Mouse (Mus musculus): ENCODE results near the gene 9530077C05Rik. TPM values are rescaled to one million over a fixed set of nuclear protein-coding genes. Genes with fewer than 3 reads are reported as not detected.
A peak's percentile ranks its signal among the peaks of the same experiment; 100 is the strongest.

9530077C05Rik gene
- polyA plus RNA-seq, 1 experiment from 2014 or later = 9.5 TPM

DNA sequence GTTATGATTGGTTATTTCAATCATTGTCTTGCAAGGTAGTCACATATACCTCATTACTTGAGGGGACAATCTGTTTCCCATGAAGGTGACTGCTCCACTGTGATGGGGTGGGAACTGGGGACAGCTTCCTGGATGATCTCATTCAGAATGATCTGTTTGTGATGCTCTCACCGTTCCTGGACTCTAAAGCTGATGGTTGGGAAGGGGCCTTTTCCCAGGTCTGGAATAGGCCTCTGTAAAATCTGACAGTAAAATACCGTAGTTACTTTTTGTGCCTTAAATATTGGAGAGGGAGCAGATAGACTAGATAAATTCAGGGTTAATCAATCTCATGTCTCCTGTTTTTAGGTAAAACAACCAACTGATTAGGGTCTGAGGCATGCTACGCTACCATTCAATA, 58.3 kb downstream of the 9530077C05Rik start, which contains the start of gene Rp9:
Gene Rp9, minus strand, starts transcription at position 101 of the 400 bp plus-strand sequence.
- DNase-seq (ENCODE audit: low spot score) = no peak

DNA sequence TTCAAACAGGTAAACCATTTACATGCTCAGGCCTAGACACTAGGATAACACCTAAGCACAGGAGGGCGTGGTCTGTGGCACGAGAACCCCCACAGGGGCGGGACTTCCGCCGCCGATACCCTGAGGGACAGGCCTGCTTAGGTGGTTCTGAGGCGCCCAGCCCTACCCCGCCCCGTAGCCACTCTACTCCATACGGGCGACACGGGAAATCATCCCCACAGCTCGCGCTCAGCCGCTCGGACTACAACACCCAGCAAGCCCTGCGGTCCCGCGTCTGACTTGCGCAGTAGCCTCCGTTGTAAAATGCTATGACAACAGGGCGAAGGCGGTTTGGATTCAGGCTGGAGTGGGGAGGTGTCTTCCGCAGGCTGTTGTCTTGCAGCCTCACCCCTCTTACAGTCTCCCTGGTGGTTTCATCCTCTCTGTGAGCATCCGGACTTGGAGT, 64.1 kb downstream of the 9530077C05Rik start, which contains the start of gene Bbs9:
Gene Bbs9, plus strand, starts transcription at position 292 of the 445 bp plus-strand sequence.
- WGBS = under 1% methylated on average over 25 of the region's 25 CpGs

More for the DNA sequence above, 58.3 kb downstream of the 9530077C05Rik start, which contains the start of gene Rp9:
- H3K4me3 ChIP-seq = peak within 1 kb of the TSS; percentile 82
- peaks cover 10% of the 10 kb centered on the region for H3K4me1 ChIP-seq
- 86% methylated on average over 3 of the region's 3 CpGs for WGBS
- peaks cover 15% of the 10 kb centered on the region for H3K36me3 ChIP-seq
- H3K9me3 ChIP-seq (replicated peaks) = no peaks in the 10 kb centered on the region
- peak within 1 kb of the TSS; percentile 92 for H3K27ac ChIP-seq (replicated peaks)
- H3K27me3 ChIP-seq (ENCODE audit: low read depth, poor library complexity, severe bottlenecking) = no peaks in the 10 kb centered on the region

GRCm38 (mm10) chr9:22476265-22476664, 65.0 kb downstream of the 9530077C05Rik start:
- Histone ChIP-seq H3K4me3 (peak overlapping the region; percentile 68), H3K9me3 (replicated peaks) (no peaks in the 10 kb centered on the region), H3K27me3 (ENCODE audit: low read depth, poor library complexity, severe bottlenecking) (no peaks in the 10 kb centered on the region), H3K27ac (replicated peaks) (peak overlapping the region; percentile 74), H3K4me1 (peaks cover 13% of the 10 kb centered on the region), H3K36me3 (no peaks in the 10 kb centered on the region)
- WGBS = 6% methylated on average over 10 of the region's 10 CpGs
- DNase-seq (ENCODE audit: low spot score) = no peak

More for the DNA sequence above, 64.1 kb downstream of the 9530077C05Rik start, which contains the start of gene Bbs9:
- Histone ChIP-seq H3K27me3 (ENCODE audit: low read depth, poor library complexity, severe bottlenecking) (no peaks in the 10 kb centered on the region), H3K9me3 (replicated peaks) (no peaks in the 10 kb centered on the region), H3K36me3 (no peaks in the 10 kb centered on the region), H3K27ac (replicated peaks) (peak within 1 kb of the TSS; percentile 74), H3K4me1 (peaks cover 13% of the 10 kb centered on the region), H3K4me3 (peak within 1 kb of the TSS; percentile 68)
- DNase-seq (ENCODE audit: low spot score) = peak; percentile 92

DNA sequence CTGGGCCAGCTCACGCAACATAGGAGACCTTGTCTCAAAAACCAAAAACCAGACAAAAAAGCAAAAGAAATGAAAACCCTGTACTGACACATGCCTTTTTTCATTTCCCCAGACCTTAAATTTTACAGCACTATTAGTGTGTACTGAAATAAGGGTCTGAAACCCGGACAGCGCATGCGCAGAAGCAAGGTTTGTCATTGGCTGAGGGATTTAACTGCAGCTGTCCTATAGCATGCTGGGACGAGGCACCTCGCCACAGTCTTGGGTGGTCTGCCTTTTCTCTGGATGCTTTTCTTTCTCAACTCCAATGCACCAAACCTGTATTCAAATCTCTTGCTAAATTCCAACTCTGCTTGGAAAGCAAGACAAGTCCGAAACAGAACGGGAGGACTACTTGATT, 67.6 kb downstream of the 9530077C05Rik start:
- WGBS = 91% methylated on average over 8 of the region's 8 CpGs
- H3K27ac ChIP-seq (replicated peaks) = no peak overlapping the region
- no peak overlapping the region for H3K4me3 ChIP-seq
- no peaks in the 10 kb centered on the region for H3K9me3 ChIP-seq (replicated peaks)
- H3K27me3 ChIP-seq (ENCODE audit: low read depth, poor library complexity, severe bottlenecking) = no peaks in the 10 kb centered on the region
- no peak for DNase-seq (ENCODE audit: low spot score)
- H3K4me1 ChIP-seq = peaks cover 13% of the 10 kb centered on the region
- no peaks in the 10 kb centered on the region for H3K36me3 ChIP-seq

GRCm38 (mm10) chr9:22483866-22484561, 72.7 kb downstream of the 9530077C05Rik start:
- Histone ChIP-seq H3K27me3 (ENCODE audit: low read depth, poor library complexity, severe bottlenecking) (no peaks in the 10 kb centered on the region), H3K4me1 (no peaks in the 10 kb centered on the region), H3K36me3 (no peaks in the 10 kb centered on the region), H3K9me3 (replicated peaks) (no peaks in the 10 kb centered on the region), H3K4me3 (no peak overlapping the region), H3K27ac (replicated peaks) (no peak overlapping the region)
- 97% methylated on average over 8 of the region's 8 CpGs for WGBS
- DNase-seq (ENCODE audit: low spot score) = no peak

GRCm38 (mm10) chr9:22484562-22485308, 73.4 kb downstream of the 9530077C05Rik start:
- no peaks in the 10 kb centered on the region for H3K27me3 ChIP-seq (ENCODE audit: low read depth, poor library complexity, severe bottlenecking)
- H3K4me3 ChIP-seq = no peak overlapping the region
- no peaks in the 10 kb centered on the region for H3K36me3 ChIP-seq
- no peak overlapping the region for H3K27ac ChIP-seq (replicated peaks)
- DNase-seq (ENCODE audit: low spot score) = no peak
- H3K9me3 ChIP-seq (replicated peaks) = no peaks in the 10 kb centered on the region
- no peaks in the 10 kb centered on the region for H3K4me1 ChIP-seq
- 92% methylated on average over 12 of the region's 12 CpGs for WGBS

- Histone ChIP-seq H3K4me1 (no peaks in the 10 kb centered on the region), H3K36me3 (no peaks in the 10 kb centered on the region), H3K27ac (replicated peaks) (no peak overlapping the region), H3K4me3 (no peak overlapping the region), H3K9me3 (replicated peaks) (no peaks in the 10 kb centered on the region), H3K27me3 (ENCODE audit: low read depth, poor library complexity, severe bottlenecking) (no peaks in the 10 kb centered on the region)
- WGBS = 94% methylated on average over 7 of the region's 7 CpGs
- DNase-seq (ENCODE audit: low spot score) = no peak
Observed at GRCm38 (mm10) chr9:22486211-22486610, 74.9 kb downstream of the 9530077C05Rik start.

DNA sequence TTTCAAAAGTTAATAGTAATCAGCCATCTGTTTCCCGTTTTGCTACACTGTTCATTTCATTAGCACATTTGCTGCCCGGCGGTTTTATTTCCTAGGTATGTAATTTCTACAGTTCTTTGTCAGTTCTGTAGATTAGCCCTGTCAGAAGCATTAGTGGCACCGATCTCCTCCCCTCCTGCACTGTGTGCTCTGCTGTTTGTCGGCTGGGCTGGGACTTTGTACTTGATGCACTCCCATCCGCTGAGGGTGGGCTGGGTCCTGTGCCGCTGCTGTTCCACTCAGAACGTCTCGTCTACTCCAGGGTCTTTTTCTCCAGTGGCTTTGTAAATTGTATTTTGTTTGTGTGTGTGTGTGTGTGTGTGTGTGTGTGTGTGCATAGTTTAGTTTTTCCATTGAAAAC, 77.7 kb downstream of the 9530077C05Rik start:
- Histone ChIP-seq H3K4me1 (no peaks in the 10 kb centered on the region), H3K36me3 (no peaks in the 10 kb centered on the region), H3K27me3 (ENCODE audit: low read depth, poor library complexity, severe bottlenecking) (no peaks in the 10 kb centered on the region), H3K4me3 (no peak overlapping the region), H3K9me3 (replicated peaks) (no peaks in the 10 kb centered on the region), H3K27ac (replicated peaks) (no peak overlapping the region)
- DNase-seq (ENCODE audit: low spot score) = no peak
- 70% methylated on average over 9 of the region's 9 CpGs for WGBS

Other genes starting within 250 kb of the 9530077C05Rik start
- 0.25 TPM in 2 replicates for gene Zfp872, start 223.4 kb upstream of the 9530077C05Rik start, polyA plus RNA-seq (2016; fragmentation: Nextera tagmentation; extraction: Ambion mirVana)
- gene Zfp809, start 185.8 kb upstream of the 9530077C05Rik start, polyA plus RNA-seq (2016; fragmentation: Nextera tagmentation; extraction: Ambion mirVana) = 10.4 and 11.6 TPM in 2 replicates
- 5.7 and 6.8 TPM in 2 replicates for gene Zfp599, start 151.6 kb upstream of the 9530077C05Rik start, polyA plus RNA-seq (2016; fragmentation: Nextera tagmentation; extraction: Ambion mirVana)
- 23.1 and 30.3 TPM in 2 replicates for gene Zfp810, start 103.9 kb upstream of the 9530077C05Rik start, polyA plus RNA-seq (2016; fragmentation: Nextera tagmentation; extraction: Ambion mirVana)
- 38.3 and 40.4 TPM in 2 replicates for gene Anln, start 22.3 kb upstream of the 9530077C05Rik start, polyA plus RNA-seq (2016; fragmentation: Nextera tagmentation; extraction: Ambion mirVana)
- gene Gm17545, start 42.8 kb downstream of the 9530077C05Rik start, polyA plus RNA-seq (2016; fragmentation: Nextera tagmentation; extraction: Ambion mirVana) = not detected in 2 replicates
- 42.9 and 46.5 TPM in 2 replicates for gene Rp9, start 58.2 kb downstream of the 9530077C05Rik start, polyA plus RNA-seq (2016; fragmentation: Nextera tagmentation; extraction: Ambion mirVana)
- gene Bbs9, start 64.2 kb downstream of the 9530077C05Rik start, polyA plus RNA-seq (2016; fragmentation: Nextera tagmentation; extraction: Ambion mirVana) = 12.5 and 13.2 TPM in 2 replicates